Mouse (Mus musculus) c-Kit-positive CD71-negative TER-119-negative erythroid progenitor cells, embryonic 14.5 days (primary cell): ENCODE measurements around the gene Rgs13.

Source experiments
- DNase-seq: peaks from one replicate; pipeline ENCODE4 v3.0.0-alpha.2; 2013; ENCODE audit warnings: low read depth

Gene Rgs13

GRCm38 (mm10) chr1:144177166-144177565 is at the start of gene Rgs13:
Rgs13 (minus strand) TSS chr1:144177372.
- no peak for DNase-seq

- no peak for DNase-seq
Observed at GRCm38 (mm10) chr1:144215230-144215629, 38.1 kb upstream of the Rgs13 start.

- no peak for DNase-seq
Observed at GRCm38 (mm10) chr1:144210912-144211311, 33.7 kb upstream of the Rgs13 start.

- no peak for DNase-seq
Observed at GRCm38 (mm10) chr1:144206281-144207061, 29.3 kb upstream of the Rgs13 start.

- DNase-seq, result no peak
Observed at GRCm38 (mm10) chr1:144204766-144205165, 27.6 kb upstream of the Rgs13 start.

- no peak for DNase-seq
Observed at GRCm38 (mm10) chr1:144202939-144203338, 25.8 kb upstream of the Rgs13 start.

GRCm38 (mm10) chr1:144200496-144200895 is 23.3 kb upstream of the Rgs13 start:
- peak; percentile 57 for DNase-seq

GRCm38 (mm10) chr1:144199538-144199937 is 22.4 kb upstream of the Rgs13 start:
- DNase-seq, result no peak

- peak; percentile 67 for DNase-seq
Observed at GRCm38 (mm10) chr1:144197684-144198083, 20.5 kb upstream of the Rgs13 start.

GRCm38 (mm10) chr1:144186655-144187396 is 9.7 kb upstream of the Rgs13 start:
- no peak for DNase-seq

GRCm38 (mm10) chr1:144184955-144185715 is 8.0 kb upstream of the Rgs13 start:
- peak; percentile 37 for DNase-seq

GRCm38 (mm10) chr1:144183622-144184021 is 6.5 kb upstream of the Rgs13 start:
- DNase-seq, result no peak

GRCm38 (mm10) chr1:144179559-144179958 is 2.4 kb upstream of the Rgs13 start:
- no peak for DNase-seq

GRCm38 (mm10) chr1:144178281-144178957 is 1.2 kb upstream of the Rgs13 start:
- no peak for DNase-seq

GRCm38 (mm10) chr1:144177620-144178019 is 448 bp upstream of the Rgs13 start:
- DNase-seq, result no peak

- no peak for DNase-seq
Observed at GRCm38 (mm10) chr1:144174760-144175159, 2.4 kb downstream of the Rgs13 start.

GRCm38 (mm10) chr1:144173568-144174036 is 3.6 kb downstream of the Rgs13 start:
- DNase-seq, result no peak

- no peak for DNase-seq
Observed at GRCm38 (mm10) chr1:144168921-144169320, 8.3 kb downstream of the Rgs13 start.

- no peak for DNase-seq
Observed at GRCm38 (mm10) chr1:144167761-144168160, 9.4 kb downstream of the Rgs13 start.

- DNase-seq, result no peak
Observed at GRCm38 (mm10) chr1:144166897-144167296, 10.3 kb downstream of the Rgs13 start.

GRCm38 (mm10) chr1:144166275-144166674 is 10.9 kb downstream of the Rgs13 start:
- no peak for DNase-seq

GRCm38 (mm10) chr1:144152526-144152925 is 24.6 kb downstream of the Rgs13 start:
- DNase-seq, result no peak
